Mouse (Mus musculus) MEL-GATA-1-ER (cell line): ENCODE measurements around the gene Hba-a2.
A peak's percentile ranks its signal among the peaks of the same experiment; 100 is the strongest.

Experiments
- DNase-seq: peaks from one replicate; pipeline ENCODE4 v3.0.0-alpha.2; 2012; ENCODE audit warnings: low read depth; ENCODE audit errors: extremely low read depth

Gene Hba-a2

GRCm38 (mm10) chr11:32320507-32321195 is 24.4 kb downstream of the Hba-a2 start:
- no peak for DNase-seq

GRCm38 (mm10) chr11:32321196-32321565 is 24.9 kb downstream of the Hba-a2 start:
- peak; percentile 66 for DNase-seq

GRCm38 (mm10) chr11:32324609-32325008 is 28.3 kb downstream of the Hba-a2 start:
- DNase-seq: no peak

- DNase-seq: no peak
Measured at GRCm38 (mm10) chr11:32331075-32331474, 34.8 kb downstream of the Hba-a2 start.

GRCm38 (mm10) chr11:32331861-32332260 is 35.6 kb downstream of the Hba-a2 start:
- no peak for DNase-seq

- DNase-seq: no peak
Measured at GRCm38 (mm10) chr11:32333235-32333634, 36.9 kb downstream of the Hba-a2 start.

- no peak for DNase-seq
Measured at GRCm38 (mm10) chr11:32336435-32336907, 40.2 kb downstream of the Hba-a2 start.

- DNase-seq: no peak
Measured at GRCm38 (mm10) chr11:32339131-32339531, 42.8 kb downstream of the Hba-a2 start.

GRCm38 (mm10) chr11:32340476-32341473 is 44.5 kb downstream of the Hba-a2 start:
- DNase-seq: no peak

- no peak for DNase-seq
Measured at GRCm38 (mm10) chr11:32342770-32343191, 46.5 kb downstream of the Hba-a2 start.

GRCm38 (mm10) chr11:32343350-32343749 is 47.1 kb downstream of the Hba-a2 start:
- DNase-seq: no peak

- no peak for DNase-seq
Measured at GRCm38 (mm10) chr11:32345504-32346297, 49.4 kb downstream of the Hba-a2 start.
